Mouse (Mus musculus): ENCODE measurements around the gene Strip2. TPM values are rescaled to one million over a fixed set of nuclear protein-coding genes. Genes with fewer than 3 reads are reported as not detected.

Gene Strip2
- polyA plus RNA-seq, 1 experiment from 2014 or later = 4.2 TPM

DNA sequence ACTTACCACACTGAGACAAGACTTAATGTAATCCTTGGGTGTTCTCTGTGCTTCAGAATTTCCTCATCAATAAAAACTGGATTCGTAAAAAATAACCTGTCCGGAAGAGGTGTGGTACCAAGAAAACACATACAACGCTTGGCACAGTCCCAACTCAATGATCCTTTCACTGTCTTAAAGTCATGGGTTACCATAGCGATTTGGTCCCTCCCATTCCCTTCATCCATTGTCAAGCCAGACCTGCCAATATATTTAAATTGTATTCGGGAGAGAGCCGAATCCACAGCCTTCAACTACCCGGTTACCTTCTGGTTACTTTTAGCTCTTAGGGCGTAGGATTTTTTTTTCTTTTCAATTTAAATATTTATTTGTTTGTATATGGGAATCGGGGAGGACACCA is 976 bp upstream of the Strip2 start:
- WGBS = 26% methylated on average over 9 of the region's 9 CpGs
- peaks cover 3% of the 10 kb centered on the region; the same call in 1 of the 2 replicates for H3K4me1 ChIP-seq (ENCODE audit: control insufficient read depth, insufficient read depth, low read length)
- no peak overlapping the region for H3K27ac ChIP-seq (ENCODE audit: low read length)
- no peak overlapping the region for H3K4me2 ChIP-seq (ENCODE audit: low read length)
- H3K36me3 ChIP-seq (ENCODE audit: control insufficient read depth, insufficient read depth, low read length) = no peaks in the 10 kb centered on the region
- no peak overlapping the region for H3K4me3 ChIP-seq (ENCODE audit: low read depth, low read length)
- no peak for ATAC-seq
- H3K27me3 ChIP-seq (ENCODE audit: control insufficient read depth, insufficient read depth, low read depth, low read length) = peaks cover 10% of the 10 kb centered on the region
- no peak overlapping the region for H3K9ac ChIP-seq (ENCODE audit: low read depth, low read length)
- H3K9me3 ChIP-seq (replicated peaks; ENCODE audit: control insufficient read depth, low read length, poor library complexity, severe bottlenecking) = no peaks in the 10 kb centered on the region

DNA sequence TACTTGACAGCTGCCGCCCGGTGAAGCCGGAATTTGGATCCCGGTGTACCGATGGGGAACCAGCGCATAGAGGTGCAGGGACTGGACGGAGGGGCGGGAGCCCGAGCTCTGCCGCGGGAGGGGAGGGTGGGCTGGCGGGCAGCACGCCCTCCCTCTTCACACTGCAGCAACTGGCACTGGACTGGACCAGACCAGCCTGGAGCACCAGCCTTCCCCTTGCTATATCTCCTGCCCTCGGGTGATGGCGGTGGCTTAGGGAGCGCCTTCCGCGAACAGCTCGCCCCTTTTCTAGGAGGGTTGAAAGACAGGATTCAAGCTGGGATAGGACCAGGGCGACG is 540 bp downstream of the Strip2 start:
- H3K27ac ChIP-seq (ENCODE audit: low read length) = 0 out of 2 replicates have a peak overlapping the region, but pooled peaks have one; percentile 53
- H3K9me3 ChIP-seq (replicated peaks; ENCODE audit: control insufficient read depth, low read length, poor library complexity, severe bottlenecking) = no peaks in the 10 kb centered on the region
- H3K9ac ChIP-seq (ENCODE audit: low read depth, low read length) = peak overlapping the region; percentile 75
- 0% methylated on average over 21 of the region's 21 CpGs for WGBS
- no peaks in the 10 kb centered on the region for H3K36me3 ChIP-seq (ENCODE audit: control insufficient read depth, insufficient read depth, low read length)
- H3K4me3 ChIP-seq (ENCODE audit: low read depth, low read length) = peak overlapping the region; percentile 84
- ATAC-seq = peak; percentile 84
- H3K4me2 ChIP-seq (ENCODE audit: low read length) = peak overlapping the region; percentile 95
- peaks cover 3% of the 10 kb centered on the region; the same call in 1 of the 2 replicates for H3K4me1 ChIP-seq (ENCODE audit: control insufficient read depth, insufficient read depth, low read length)
- peaks cover 10% of the 10 kb centered on the region for H3K27me3 ChIP-seq (ENCODE audit: control insufficient read depth, insufficient read depth, low read depth, low read length)

GRCm38 (mm10) chr6:29917947-29918346 is 1.1 kb downstream of the Strip2 start:
- Histone ChIP-seq H3K4me1 (ENCODE audit: control insufficient read depth, insufficient read depth, low read length) (peaks cover 3% of the 10 kb centered on the region; the same call in 1 of the 2 replicates), H3K36me3 (ENCODE audit: control insufficient read depth, insufficient read depth, low read length) (no peaks in the 10 kb centered on the region), H3K4me3 (ENCODE audit: low read depth, low read length) (no peak overlapping the region; the same call in 1 of the 2 replicates), H3K27me3 (ENCODE audit: control insufficient read depth, insufficient read depth, low read depth, low read length) (peaks cover 10% of the 10 kb centered on the region), H3K27ac (ENCODE audit: low read length) (no peak overlapping the region), H3K4me2 (ENCODE audit: low read length) (peak overlapping the region; percentile 95), H3K9me3 (replicated peaks; ENCODE audit: control insufficient read depth, low read length, poor library complexity, severe bottlenecking) (no peaks in the 10 kb centered on the region), H3K9ac (ENCODE audit: low read depth, low read length) (no peak overlapping the region)
- WGBS = 36% methylated on average over 4 of the region's 4 CpGs
- ATAC-seq = no peak

GRCm38 (mm10) chr6:29923501-29923900 is 6.7 kb downstream of the Strip2 start:
- H3K4me3 ChIP-seq (ENCODE audit: low read depth, low read length) = no peak overlapping the region
- no peak overlapping the region for H3K4me2 ChIP-seq (ENCODE audit: low read length)
- H3K4me1 ChIP-seq (ENCODE audit: control insufficient read depth, insufficient read depth, low read length) = no peaks in the 10 kb centered on the region
- no peak for ATAC-seq
- WGBS = 83% methylated on average over 4 of the region's 4 CpGs
- no peak overlapping the region for H3K27ac ChIP-seq (ENCODE audit: low read length)
- no peaks in the 10 kb centered on the region for H3K9me3 ChIP-seq (replicated peaks; ENCODE audit: control insufficient read depth, low read length, poor library complexity, severe bottlenecking)
- H3K27me3 ChIP-seq (ENCODE audit: control insufficient read depth, insufficient read depth, low read depth, low read length) = peaks cover 4% of the 10 kb centered on the region; the same call in 1 of the 2 replicates
- no peak overlapping the region for H3K9ac ChIP-seq (ENCODE audit: low read depth, low read length)
- no peaks in the 10 kb centered on the region for H3K36me3 ChIP-seq (ENCODE audit: control insufficient read depth, insufficient read depth, low read length)

DNA sequence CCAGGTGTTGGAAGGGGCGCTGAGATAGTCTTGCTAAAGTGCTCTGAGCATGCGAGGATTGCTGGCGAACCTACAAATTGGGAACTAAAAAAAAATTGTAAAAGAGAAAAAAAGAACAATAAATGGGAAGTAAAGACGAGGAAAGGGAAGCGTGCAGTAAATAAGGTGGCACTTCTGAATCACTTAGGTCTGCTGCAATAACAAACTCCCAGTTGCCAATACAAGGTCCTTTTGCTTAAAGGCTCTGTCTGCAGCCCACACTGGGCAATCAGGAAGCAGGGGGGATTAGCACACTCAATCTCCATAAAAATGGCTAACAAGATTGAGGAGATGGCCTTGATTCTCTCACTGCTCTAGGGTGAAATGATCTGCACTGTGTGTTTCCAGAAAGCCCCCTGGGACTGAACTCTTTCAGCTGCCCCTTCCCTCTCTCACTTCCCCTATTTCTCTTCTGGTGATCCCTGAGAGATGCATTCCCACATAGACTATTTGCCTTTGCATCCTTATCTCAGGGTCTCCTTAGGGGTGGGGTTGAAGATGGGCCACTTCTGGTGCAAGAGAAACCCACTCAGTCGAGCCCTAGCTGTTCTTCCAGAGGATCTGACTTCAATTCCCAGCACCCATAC is 8.9 kb downstream of the Strip2 start:
- ATAC-seq = no peak
- Histone ChIP-seq H3K27me3 (ENCODE audit: control insufficient read depth, insufficient read depth, low read depth, low read length) (no peaks in the 10 kb centered on the region), H3K27ac (ENCODE audit: low read length) (no peak overlapping the region), H3K9ac (ENCODE audit: low read depth, low read length) (no peak overlapping the region), H3K4me2 (ENCODE audit: low read length) (no peak overlapping the region), H3K36me3 (ENCODE audit: control insufficient read depth, insufficient read depth, low read length) (no peaks in the 10 kb centered on the region), H3K4me1 (ENCODE audit: control insufficient read depth, insufficient read depth, low read length) (no peaks in the 10 kb centered on the region), H3K4me3 (ENCODE audit: low read depth, low read length) (no peak overlapping the region), H3K9me3 (replicated peaks; ENCODE audit: control insufficient read depth, low read length, poor library complexity, severe bottlenecking) (no peaks in the 10 kb centered on the region)
- WGBS = 70% methylated on average over 6 of the region's 6 CpGs

DNA sequence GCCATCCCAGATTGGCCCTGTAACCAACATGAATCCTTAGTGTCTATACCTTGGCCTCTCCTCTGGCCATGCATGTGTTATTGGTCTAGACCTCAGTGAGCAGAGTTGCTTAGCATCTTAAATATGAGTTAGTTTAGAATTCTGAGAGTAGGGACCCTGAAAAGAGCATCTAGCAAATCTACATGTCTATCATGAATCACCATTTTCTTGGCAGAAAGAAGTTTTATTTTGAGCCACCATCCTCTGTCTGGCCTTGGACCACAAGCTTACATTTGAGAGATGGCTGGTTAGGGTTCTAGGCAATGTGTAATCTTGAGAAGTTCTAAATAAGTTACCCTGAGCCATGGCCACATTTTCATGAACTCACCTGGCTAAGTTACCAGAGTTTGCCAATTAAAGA is 13.3 kb downstream of the Strip2 start:
- no peaks in the 10 kb centered on the region for H3K9me3 ChIP-seq (replicated peaks; ENCODE audit: control insufficient read depth, low read length, poor library complexity, severe bottlenecking)
- no peak overlapping the region for H3K4me3 ChIP-seq (ENCODE audit: low read depth, low read length)
- no peaks in the 10 kb centered on the region for H3K4me1 ChIP-seq (ENCODE audit: control insufficient read depth, insufficient read depth, low read length)
- no peaks in the 10 kb centered on the region for H3K27me3 ChIP-seq (ENCODE audit: control insufficient read depth, insufficient read depth, low read depth, low read length)
- H3K9ac ChIP-seq (ENCODE audit: low read depth, low read length) = no peak overlapping the region
- H3K27ac ChIP-seq (ENCODE audit: low read length) = no peak overlapping the region
- no peak overlapping the region for H3K4me2 ChIP-seq (ENCODE audit: low read length)
- no peaks in the 10 kb centered on the region for H3K36me3 ChIP-seq (ENCODE audit: control insufficient read depth, insufficient read depth, low read length)
- no peak for ATAC-seq

DNA sequence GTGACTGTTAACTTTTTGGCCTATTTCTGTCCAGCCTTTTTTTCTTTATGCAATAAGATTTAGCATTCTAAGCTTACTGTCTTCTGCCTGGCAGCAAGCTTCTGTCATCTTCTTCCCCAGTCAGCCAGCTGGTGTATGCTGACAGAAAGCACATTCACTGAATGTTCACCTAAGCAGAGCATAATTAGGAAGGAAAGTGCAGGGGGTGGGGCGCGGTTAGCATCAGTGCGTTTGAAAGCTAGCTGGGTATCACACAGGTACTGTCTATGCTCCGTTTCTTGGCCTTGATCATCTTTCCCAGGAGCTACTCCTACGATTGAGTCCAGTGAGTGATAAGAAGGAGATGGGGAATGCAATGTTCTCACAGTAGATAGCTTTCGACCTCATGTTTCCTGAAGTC is 13.9 kb downstream of the Strip2 start:
- no peaks in the 10 kb centered on the region for H3K27me3 ChIP-seq (ENCODE audit: control insufficient read depth, insufficient read depth, low read depth, low read length)
- 82% methylated on average over 6 of the region's 6 CpGs for WGBS
- no peaks in the 10 kb centered on the region for H3K36me3 ChIP-seq (ENCODE audit: control insufficient read depth, insufficient read depth, low read length)
- no peaks in the 10 kb centered on the region for H3K4me1 ChIP-seq (ENCODE audit: control insufficient read depth, insufficient read depth, low read length)
- H3K4me2 ChIP-seq (ENCODE audit: low read length) = no peak overlapping the region
- no peak overlapping the region for H3K27ac ChIP-seq (ENCODE audit: low read length)
- no peak for ATAC-seq
- H3K4me3 ChIP-seq (ENCODE audit: low read depth, low read length) = no peak overlapping the region
- no peaks in the 10 kb centered on the region for H3K9me3 ChIP-seq (replicated peaks; ENCODE audit: control insufficient read depth, low read length, poor library complexity, severe bottlenecking)
- H3K9ac ChIP-seq (ENCODE audit: low read depth, low read length) = no peak overlapping the region

DNA sequence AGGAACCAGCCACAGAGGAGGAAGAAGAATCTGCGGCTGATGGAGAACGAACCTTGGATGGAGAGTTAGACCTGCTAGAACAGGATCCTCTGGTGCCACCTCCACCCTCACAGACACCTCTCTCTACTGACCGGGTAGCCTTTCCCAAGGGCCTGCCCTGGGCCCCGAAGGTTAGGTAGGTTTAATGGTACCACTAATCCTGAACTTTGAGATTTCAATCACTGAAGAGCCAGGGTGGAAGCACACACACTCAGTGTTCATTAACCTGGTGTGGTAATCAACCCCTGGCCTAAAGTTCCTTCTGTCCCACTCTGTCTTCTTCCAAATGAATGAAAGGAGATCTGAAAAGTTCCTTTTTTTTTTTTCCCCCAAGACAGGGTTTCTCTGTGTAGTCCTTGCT is 14.4 kb downstream of the Strip2 start:
- Histone ChIP-seq H3K9ac (ENCODE audit: low read depth, low read length) (no peak overlapping the region), H3K9me3 (replicated peaks; ENCODE audit: control insufficient read depth, low read length, poor library complexity, severe bottlenecking) (no peaks in the 10 kb centered on the region), H3K27ac (ENCODE audit: low read length) (no peak overlapping the region), H3K36me3 (ENCODE audit: control insufficient read depth, insufficient read depth, low read length) (no peaks in the 10 kb centered on the region), H3K4me2 (ENCODE audit: low read length) (no peak overlapping the region), H3K27me3 (ENCODE audit: control insufficient read depth, insufficient read depth, low read depth, low read length) (no peaks in the 10 kb centered on the region), H3K4me1 (ENCODE audit: control insufficient read depth, insufficient read depth, low read length) (no peaks in the 10 kb centered on the region), H3K4me3 (ENCODE audit: low read depth, low read length) (no peak overlapping the region)
- ATAC-seq = no peak
- WGBS = 93% methylated on average over 4 of the region's 4 CpGs

GRCm38 (mm10) chr6:29935741-29936140 is 18.9 kb downstream of the Strip2 start:
- Histone ChIP-seq H3K36me3 (ENCODE audit: control insufficient read depth, insufficient read depth, low read length) (no peaks in the 10 kb centered on the region), H3K9me3 (replicated peaks; ENCODE audit: control insufficient read depth, low read length, poor library complexity, severe bottlenecking) (no peaks in the 10 kb centered on the region), H3K9ac (ENCODE audit: low read depth, low read length) (no peak overlapping the region), H3K27ac (ENCODE audit: low read length) (no peak overlapping the region), H3K27me3 (ENCODE audit: control insufficient read depth, insufficient read depth, low read depth, low read length) (no peaks in the 10 kb centered on the region), H3K4me1 (ENCODE audit: control insufficient read depth, insufficient read depth, low read length) (no peaks in the 10 kb centered on the region), H3K4me2 (ENCODE audit: low read length) (no peak overlapping the region), H3K4me3 (ENCODE audit: low read depth, low read length) (no peak overlapping the region)
- no peak for ATAC-seq
- WGBS = 96% methylated on average over 1 of the region's 1 CpGs

Data from midbrain, embryonic 16.5 days (tissue).